Mouse (Mus musculus): ENCODE measurements around the gene Siglecg. TPM values are rescaled to one million over a fixed set of nuclear protein-coding genes. Genes with fewer than 3 reads are reported as not detected.

The Siglecg gene
- total RNA-seq, 2 experiments from 2014 or later = 0.08 TPM; not detected in 1

DNA sequence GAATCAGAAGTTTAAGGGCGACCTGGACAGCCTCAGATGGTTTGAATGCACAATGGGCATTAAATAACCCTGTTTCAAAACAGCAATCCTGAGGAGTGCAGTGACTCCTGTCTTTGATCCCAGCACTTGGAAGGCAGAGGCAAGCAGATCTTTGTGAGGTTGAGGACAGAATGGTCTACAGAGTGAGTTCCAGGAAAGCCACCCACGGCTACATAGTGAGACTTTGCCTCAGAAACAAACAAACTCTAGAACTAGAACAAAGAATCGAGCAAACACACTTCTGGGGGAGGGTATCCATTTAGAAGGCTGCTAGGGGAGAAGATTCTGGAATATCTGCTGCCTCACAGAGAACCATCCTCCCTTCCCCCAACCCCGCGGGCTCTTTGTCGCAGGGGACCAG is 32.5 kb downstream of the Siglecg start, which contains the start of gene Cldnd2:
Gene Cldnd2, plus strand, starts transcription at position 301 of the 400 bp plus-strand sequence.
- DNase-seq = no peak
- intact Hi-C loops (cut with DNase I) = loop anchor here (10.0 kb wide), 1 partner anchor 136 kb away; no protein-coding TSS in a partner anchor

DNA sequence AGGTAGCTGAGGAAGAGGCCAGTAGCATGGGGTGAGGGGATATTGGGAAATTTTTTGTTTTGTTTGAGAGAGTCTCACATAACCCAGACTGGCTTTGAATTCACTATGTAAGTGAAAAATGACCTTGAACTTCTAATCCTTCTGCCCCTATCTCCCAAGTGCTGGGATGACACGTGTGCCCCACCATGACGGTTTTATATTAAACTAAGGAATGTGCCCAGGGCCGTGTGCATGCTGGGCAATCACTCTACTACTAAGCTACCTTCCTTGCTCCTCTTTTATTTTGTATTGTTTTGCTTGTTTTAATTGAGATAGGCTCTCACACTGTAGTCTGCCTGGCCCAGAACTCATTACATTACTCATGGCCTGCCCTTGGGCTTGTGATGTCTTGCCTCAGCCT is 33.1 kb downstream of the Siglecg start:
- intact Hi-C loops (cut with DNase I) = loop anchor here (10.0 kb wide), 1 partner anchor 136 kb away; no protein-coding TSS in a partner anchor
- no peak for DNase-seq

DNA sequence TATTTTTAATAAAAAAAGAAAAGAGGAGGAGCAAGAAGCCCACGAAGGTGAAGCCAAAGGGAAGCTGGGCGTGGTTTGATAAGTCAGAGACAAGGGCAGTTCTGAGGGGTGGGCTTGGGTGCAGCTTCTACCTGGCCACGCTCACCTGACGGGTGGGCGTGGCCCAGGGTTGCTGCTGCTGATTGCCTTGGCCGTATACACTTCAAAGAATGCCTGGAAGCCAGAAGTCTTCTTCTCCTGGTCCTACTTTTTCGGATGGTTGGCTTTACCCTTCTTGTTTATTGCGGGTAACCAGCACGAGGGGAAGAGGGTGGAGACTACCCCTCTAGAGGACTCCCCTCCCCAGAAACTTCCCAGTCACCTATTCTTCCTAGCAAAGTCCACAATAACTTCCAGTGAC is 34.7 kb downstream of the Siglecg start:
- intact Hi-C loops (cut with DNase I) = loop anchor here (10.0 kb wide), 1 partner anchor 138 kb away; no protein-coding TSS in a partner anchor
- DNase-seq = no peak

DNA sequence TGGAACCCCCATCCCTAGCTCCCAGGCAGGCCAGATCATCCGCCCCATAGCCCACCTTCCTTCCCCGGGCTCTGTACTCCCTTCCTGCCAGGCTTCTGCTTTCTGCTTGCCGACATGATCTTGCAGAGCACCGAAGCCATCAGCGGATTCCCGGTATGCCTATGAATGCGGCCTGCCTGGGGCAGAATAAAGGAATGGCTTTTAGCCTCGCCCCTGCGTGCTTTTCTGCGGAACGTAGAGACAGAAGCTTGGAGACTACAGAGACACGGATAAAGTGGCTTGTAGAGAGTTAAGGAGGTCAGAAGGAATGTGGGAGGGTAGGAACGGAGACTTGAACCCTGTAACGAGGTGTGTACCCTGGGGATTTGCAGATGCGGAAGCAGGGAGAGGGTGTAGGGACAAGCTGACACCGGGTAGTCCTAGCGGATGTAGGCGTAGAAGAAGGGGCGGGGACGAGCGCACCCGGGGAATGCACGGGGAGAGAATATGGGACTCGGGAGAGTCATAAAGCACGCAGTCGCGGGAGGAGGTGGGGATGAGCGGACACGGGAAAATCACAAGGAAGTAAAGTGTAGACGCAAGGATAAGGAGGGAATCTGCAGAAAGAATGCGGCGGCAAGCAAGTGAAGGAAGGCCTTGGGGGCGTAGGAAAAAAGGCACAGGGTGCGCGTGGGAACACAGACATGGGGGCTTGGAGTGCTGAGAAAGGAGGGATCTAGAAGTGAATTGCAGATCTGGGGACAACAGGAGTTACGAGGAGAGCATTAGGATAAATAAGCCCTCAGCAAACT is 35.3 kb downstream of the Siglecg start:
- DNase-seq = peak; percentile 71 to 75
- intact Hi-C loops (cut with DNase I) = loop anchor here (10.0 kb wide), 1 partner anchor 139 kb away; no protein-coding TSS in a partner anchor

DNA sequence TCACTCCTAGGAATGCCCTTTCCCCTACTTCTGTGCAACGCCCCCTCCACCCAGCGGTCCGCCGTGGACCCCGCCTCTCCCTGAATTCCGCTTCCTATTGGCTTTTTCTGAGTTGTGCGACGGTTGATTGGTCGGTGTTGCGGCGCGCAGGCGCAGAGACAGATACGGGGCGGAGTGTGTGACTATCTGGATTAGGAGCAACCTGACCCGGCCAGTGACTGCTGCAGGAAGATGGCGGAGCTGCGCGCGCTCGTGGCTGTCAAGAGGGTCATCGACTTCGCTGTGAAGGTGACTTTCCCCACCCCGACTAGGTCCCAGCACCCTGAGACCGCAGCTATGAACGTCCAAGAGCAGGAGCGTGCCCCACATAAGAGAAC is 35.9 kb downstream of the Siglecg start, which contains the start of the genes Etfb and Gm45233:
Gene Etfb, plus strand, starts transcription at position 167 of the 377 bp plus-strand sequence.
Gene Gm45233, plus strand, starts transcription at position 212 of the 377 bp plus-strand sequence.
- intact Hi-C loops (cut with DNase I) = loop anchor here (10.0 kb wide), 1 partner anchor 139 kb away; no protein-coding TSS in a partner anchor
- DNase-seq = peak; percentile 89 to 93

DNA sequence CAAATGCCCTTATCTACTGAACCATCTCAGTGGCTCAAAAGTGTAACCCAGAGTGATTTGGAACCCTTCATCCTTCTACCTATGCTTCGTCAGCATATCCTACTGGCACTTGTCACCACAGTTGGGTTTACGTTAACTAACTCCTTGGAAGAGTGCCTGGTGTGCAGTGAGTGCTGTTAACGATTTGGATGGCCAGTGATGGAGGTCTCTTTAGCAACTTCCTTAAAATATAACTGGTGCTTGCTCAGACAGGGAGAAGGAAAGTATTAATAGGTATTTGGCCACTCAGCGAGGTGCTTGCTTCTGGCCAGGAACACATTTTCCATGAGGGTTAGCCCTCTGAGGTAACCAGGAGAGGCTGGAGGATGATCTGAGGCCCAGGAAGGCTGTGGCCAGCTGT is 39.8 kb downstream of the Siglecg start:
- intact Hi-C loops (cut with DNase I) = loop anchor here (10.0 kb wide), 1 partner anchor 143 kb away; no protein-coding TSS in a partner anchor
- DNase-seq = no peak

DNA sequence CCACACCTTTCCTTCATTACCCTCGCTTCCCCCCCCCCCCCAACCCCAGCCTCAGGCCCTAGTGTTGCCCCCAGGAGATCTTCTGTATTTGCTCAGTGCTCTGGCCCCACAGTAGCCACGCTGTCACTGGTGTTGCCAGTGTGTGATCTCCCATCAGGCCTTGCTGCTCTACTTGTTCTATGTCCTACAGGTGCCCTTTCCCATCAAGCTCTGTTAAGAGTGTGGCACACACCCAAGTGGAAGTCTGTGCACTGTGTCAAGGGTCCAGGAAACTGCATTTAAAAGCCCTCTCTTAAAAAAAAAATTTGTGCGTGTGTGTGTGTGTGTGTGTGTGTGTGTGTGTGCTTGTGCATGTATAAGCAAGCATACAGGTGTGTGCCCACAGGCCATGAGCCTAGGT is 40.2 kb downstream of the Siglecg start:
- intact Hi-C loops (cut with DNase I) = loop anchor here (10.0 kb wide), 1 partner anchor 143 kb away; no protein-coding TSS in a partner anchor
- no peak for DNase-seq

DNA sequence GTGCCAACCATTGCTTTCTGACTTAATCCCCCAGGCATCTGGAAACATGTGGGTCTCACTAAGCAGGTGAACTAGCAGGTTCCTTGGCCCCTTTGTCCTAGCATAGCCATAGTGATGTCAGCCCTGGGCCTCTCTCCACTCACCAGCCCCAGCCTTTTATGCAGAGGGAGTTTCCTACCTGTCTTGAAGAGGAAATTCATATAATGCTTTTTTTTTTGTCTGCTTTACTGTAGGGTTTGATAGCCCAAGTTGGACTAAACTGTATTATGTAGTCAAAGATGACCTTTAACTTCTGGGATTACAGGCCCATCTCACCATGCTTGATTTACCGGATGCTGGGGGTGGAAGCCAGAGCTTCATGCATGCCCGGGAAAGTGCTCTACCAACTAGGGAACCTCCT is 41.8 kb downstream of the Siglecg start:
- intact Hi-C loops (cut with DNase I) = loop anchor here (10.0 kb wide), 1 partner anchor 145 kb away; no protein-coding TSS in a partner anchor
- DNase-seq = no peak

DNA sequence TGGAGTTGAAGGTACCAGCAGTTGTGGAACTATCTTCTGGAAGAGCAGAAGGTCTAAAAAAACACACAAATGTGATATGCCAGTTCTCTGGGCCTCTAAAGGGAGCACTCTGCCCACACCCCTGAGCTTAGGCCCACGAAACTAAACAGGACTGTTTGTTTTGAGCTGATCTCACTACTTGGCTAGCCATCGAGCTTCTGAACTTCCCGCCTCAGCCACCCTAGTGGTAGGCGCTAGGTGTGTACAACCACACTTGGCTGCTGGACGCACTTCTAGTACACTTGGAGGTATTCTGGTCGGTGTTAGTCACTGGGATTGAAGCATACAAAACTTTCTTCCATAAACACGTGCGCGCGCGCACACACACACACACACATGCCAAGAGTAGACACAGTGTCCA is 43.7 kb downstream of the Siglecg start:
- no peak for DNase-seq
- intact Hi-C loops (cut with DNase I) = no loop called here

DNA sequence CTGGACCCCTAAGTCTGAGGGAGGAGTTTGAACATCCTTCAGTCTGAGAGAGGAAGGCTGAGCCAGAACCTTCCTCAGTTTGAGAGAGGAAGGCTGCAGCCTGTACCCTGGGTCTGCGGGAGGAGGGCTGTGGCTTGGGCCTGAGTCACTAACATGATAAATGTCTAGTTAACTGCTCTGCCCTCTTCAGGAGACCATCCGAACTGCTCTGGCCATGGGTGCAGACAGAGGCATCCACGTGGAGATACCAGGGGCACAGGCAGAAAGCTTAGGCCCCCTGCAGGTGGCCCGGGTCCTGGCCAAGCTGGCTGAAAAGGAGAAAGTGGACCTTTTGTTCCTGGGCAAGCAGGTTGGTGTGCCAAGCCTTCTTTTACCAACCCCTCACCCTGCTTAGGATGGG is 44.6 kb downstream of the Siglecg start:
- no peak for DNase-seq
- intact Hi-C loops (cut with DNase I) = no loop called here

DNA sequence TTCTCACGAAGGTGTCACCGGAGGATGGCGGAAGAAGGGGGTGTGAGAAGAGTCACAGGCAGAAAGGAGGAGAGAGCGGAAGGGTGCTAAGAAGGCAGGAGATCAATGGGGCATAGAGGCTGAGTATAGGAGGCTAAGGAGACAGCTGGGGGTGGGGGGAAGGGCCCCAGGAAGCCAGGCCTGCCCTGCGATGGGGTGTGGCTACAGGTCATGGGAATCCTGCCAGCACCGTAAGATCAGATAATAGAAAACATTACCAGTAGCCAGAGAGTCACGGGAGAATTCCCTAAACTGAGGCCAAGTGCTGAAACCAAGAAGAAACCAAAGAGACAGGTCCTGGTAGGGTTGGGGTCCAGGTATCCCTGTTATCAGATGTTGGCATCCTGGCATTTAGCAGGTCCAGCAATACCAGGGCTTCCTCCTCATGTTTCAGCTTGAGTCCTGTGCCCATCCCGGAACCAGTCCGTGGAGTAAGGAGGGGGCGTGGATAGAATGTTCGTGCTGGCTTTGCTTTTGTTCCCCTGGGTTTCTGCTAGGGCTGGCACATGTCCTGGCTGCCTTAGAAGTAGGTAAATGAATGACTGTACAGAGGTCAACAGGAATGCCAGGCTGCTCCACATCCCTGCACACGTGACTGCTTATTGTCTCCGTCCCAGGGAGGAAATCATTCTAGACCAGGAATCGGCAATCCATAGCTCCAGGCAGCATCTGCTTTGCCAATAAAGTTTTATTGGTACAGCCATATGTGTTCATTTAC is 45.8 kb downstream of the Siglecg start:
- intact Hi-C loops (cut with DNase I) = no loop called here
- DNase-seq = no peak

DNA sequence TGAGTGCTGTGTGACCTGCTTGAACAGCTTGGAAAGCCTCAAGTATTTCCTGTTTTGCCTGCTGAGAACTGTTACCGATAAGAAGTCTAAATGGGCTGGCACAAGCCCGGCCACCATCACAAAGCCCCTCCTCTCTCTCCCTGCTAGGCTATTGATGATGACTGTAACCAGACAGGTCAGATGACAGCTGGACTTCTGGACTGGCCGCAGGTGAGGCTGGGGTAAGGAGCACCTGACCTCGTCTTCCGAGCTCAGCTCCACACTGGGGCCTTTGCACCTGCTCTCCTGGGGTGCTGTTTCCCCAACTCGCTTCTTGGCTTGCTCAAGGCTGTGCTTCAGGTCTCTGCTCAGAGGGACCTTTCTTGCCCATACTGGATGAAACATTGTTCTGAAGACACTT is 46.4 kb downstream of the Siglecg start:
- intact Hi-C loops (cut with DNase I) = no loop called here
- DNase-seq = no peak

DNA sequence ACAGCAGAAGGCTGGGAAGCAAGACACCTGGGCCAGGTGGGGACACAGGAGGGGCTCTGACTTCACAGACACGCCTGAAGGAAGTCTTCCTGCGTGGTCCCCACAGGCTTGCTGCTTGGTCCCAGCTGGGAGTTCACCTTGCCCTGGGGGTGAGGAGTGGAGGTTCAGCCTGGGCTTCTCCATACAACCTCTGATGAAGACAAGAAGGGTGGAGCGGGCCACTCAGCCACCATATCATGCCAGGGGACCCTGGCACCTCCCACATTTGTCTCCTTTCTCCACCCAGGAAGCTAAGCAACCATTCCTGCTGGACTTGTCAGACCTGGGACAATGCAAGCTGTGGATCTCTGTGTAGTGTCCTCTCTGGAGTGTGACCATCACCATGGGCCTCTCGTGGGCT is 54.8 kb downstream of the Siglecg start, which contains the start of gene Vsig10l:
Gene Vsig10l, plus strand, starts transcription at position 301 of the 400 bp plus-strand sequence.
- intact Hi-C loops (cut with DNase I) = no loop called here
- no peak for DNase-seq

DNA sequence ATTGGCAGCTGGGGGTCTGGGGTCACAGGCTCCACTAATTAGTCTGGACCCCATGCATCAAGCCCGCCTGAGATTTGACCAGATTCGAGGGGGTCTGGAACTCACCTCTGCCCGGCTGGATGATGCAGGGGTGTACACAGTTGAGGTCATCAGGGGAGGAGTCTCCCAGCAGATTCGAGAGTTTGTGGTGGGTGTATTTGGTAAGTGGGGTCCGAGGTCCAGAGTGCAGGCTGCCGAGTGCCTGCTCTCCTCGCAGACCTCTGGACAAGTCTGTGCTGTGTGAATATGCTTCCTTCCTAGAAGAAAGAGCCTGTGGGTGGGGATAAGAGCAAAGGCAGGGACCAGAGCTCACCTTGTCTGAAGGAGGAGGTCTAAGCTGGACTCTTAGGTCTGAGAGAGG is 56.0 kb downstream of the Siglecg start:
- intact Hi-C loops (cut with DNase I) = no loop called here

DNA sequence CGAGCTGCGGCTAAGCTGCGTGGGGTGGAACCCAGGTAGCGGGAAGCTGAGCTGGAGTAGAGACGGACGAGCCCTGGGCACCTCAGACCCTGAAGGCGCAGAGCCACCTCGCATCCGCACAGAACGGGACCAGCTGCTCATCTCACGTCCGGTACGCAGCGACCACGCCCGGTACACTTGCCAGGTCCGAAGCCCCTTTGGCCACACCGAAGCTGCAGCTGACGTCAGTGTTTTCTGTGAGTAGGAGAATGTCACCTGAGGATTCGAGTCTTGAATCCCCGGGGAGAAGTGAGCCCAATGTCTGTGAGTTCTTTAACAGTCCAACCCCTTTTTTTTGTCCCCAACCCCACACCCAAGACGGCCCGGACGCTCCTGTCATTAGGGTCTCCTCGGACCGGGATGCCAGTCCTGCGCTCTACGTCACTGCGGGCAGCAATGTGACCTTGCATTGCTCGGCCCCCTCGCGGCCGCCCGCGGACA is 56.9 kb downstream of the Siglecg start:
- DNase-seq = peak in 1 of 2 experiments; percentile 21
- intact Hi-C loops (cut with DNase I) = no loop called here

More for the DNA sequence above, 56.0 kb downstream of the Siglecg start:
- no peak for DNase-seq

DNA sequence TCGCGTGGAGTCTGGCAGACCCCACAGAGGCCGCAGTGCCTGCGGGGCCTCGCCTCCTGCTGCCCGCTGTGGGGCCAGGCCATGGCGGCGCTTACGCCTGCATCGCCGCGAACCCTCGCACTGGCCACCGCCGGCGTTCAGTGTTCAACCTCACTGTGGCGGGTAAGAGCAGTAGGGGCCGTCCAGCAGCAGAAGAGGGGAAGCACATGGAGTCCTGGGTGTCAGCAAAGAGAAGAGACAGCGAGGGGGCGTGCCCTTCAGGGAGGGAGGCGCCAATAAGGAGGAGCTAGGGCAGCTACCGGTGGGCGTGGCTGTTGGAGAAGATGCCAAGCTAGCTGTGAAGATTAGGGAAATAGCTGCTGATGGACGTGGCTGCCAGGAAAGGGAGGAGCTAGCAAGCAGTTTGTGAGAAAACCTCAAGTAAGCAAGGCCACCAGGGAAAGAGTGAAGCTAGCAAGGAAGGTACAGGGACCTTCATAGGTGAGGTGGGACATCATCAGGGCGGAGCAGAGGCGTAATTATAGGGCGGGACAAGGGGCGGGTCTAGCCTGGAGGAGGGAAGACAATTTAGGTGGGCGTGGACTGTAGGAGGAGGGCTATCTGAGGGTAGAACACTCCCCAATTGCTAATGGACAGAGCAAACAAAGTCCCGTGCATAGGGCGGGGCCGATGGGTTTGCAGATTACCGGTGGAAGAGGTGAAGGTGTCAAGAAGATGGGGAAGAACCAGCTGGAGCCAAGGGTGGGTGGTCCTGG is 57.5 kb downstream of the Siglecg start:
- DNase-seq = peak; percentile 79 to 81
- intact Hi-C loops (cut with DNase I) = loop anchor here (1.0 kb wide), 1 partner anchor 42 kb away; no protein-coding TSS in a partner anchor

DNA sequence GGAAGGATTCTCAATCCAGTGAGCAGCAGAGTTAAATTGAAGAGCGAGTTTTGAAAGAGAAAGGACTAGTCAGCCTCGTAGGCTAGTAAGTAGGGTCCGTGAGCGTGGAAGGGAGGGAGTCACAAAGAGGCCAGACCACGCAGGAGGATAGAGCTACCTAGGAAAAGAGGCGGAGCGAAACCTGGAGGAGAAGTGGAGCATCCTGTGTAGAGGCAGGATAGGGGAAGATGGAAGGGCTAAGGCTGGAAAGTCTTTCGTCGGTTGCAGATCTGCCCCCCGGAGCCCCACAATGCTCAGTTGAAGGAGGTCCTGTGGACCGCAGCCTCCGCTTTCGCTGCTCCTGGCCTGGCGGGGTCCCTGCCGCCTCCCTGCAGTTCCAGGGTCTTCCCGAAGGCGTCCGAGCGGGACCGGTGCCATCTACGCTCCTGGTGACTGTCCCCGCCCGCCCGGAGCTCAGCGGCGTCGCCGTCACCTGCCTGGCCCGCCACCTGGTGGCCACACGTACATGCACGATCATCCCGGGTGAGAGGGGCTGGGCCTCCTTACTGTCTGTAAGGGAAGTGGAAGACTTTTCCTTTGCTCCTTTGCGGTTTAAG is 58.2 kb downstream of the Siglecg start:
- peak; percentile 69 to 75 for DNase-seq
- intact Hi-C loops (cut with DNase I) = loop anchor here (1.0 kb wide), 1 partner anchor 43 kb away; no protein-coding TSS in a partner anchor

Data from gastrocnemius, postnatal 36 days (tissue).